Mouse (Mus musculus): ENCODE data around the gene Senp3.
"Not testable (repeated sequence)": the region's sequence is repeated elsewhere in the genome, so short reads cannot be mapped to it uniquely, and the experiment has no call there.

The Senp3 gene

DNA sequence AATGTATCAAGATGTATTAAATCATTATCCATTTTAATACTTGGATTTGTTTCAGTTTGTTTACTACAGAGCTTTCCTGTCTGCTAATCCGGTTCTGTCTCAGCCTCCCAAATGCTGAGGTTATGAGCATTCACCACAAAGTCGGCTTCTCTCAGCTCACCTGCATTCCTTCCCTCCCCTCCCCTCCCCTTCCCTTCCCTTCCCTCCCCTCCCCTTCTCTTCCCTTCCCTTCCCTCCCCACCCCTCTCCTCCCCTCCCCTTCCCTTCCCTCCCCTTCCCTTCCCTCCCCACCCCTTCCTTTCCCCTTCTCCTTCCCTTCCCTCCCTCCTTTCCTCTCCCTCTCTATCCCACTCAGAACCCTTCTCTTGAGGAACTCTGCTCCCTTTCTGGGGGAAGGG lies 22.7 kb upstream of the Senp3 start:
- DNase-seq (ENCODE audit: low spot score in 2 of 2): no peak

DNA sequence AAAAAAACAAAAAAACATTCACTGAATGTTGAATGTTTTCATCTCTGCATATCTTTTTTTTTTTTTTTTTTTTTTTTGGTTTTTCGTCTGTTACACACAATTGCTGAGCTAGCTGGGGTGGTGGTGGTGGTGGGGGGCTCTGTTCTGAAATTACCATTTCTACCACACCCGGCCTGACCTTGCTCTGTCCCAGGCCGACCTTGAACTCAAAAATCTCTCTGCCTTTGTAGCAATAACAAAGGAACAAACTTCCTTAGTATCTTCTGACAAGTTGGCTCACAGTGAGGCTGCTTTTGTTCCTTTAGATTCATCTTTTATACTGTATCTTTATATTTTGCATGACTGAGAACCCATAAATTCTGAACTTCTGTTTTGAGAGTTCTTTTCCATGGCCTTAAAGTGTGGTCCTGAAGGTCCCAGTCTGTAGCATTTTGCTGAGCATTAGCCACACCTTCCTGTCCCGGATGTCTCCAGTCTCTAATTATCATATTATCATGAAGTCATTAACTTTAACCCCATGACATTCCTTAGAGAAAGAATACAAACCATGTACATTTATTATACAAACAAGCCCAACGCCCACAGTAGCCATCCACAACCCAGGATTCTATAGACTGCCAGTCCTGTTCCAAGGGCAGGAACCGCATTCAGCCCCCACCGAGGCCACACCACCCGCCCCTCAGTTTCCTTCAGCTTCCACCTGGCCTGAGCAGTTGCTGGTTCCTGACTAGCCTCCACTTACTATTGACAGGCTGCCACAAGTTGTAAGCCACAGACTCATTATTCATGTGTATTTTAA lies 22.1 kb upstream of the Senp3 start:
- DNase-seq (ENCODE audit: low spot score in 2 of 2): no peak

DNA sequence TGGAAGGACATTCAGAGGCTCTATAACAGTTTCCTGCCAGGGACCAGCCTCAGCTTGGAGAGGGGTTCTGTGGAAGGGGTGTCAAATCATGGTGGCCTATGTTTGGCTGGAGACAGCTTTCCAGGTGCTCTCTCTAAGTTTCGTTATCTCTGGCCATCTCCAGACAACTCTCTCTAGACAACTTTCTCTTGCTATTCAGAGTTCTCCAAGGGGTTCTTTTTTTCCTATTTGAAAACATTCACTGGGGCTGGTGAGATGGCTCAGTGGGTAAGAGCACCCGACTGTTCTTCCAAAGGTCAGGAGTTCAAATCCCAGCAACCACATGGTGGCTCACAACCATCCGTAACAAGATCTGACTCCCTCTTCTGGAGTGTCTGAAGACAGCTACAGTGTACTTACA lies 21.5 kb upstream of the Senp3 start:
- not testable (repeated sequence) for DNase-seq (ENCODE audit: low spot score in 2 of 2)

DNA sequence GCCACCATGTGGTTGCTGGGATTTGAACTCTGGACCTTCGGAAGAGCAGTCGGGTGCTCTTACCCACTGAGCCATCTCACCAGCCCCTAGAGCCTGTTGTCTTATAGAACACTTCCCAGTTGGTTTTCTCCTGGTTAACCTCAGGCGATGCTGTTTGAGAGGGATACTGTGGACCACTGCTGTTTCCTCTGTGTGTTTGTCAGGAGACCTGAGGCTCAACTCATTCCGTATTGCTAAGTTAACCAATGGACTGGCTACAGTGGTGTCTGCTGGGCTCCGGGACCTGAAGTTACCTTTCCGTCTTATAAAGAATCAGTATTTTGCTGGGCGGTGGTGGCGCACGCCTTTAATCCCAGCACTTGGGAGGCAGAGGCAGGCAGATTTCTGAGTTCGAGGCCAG lies 21.0 kb upstream of the Senp3 start:
- not testable (repeated sequence) for DNase-seq (ENCODE audit: low spot score in 2 of 2)

DNA sequence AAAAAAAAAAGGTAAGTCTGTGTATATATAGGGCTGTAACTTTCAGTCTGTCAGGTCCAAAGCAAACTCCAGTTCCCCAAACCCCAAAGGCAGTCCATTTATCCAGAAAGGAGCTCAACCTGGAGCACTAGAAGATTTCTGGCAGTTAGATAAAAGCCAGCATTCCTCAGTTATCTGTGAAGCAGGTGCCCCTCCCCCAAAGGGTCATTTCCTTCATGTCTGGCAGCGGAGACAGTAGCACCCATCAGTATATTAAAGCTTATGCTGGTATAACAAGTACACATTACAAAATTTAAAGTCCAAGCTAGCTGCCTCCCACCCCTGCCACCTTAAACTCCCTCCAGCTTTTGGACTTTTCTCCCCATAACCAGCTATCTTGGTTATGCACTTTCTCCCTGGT lies 17.7 kb upstream of the Senp3 start:
- DNase-seq (ENCODE audit: low spot score in 2 of 2): no peak

DNA sequence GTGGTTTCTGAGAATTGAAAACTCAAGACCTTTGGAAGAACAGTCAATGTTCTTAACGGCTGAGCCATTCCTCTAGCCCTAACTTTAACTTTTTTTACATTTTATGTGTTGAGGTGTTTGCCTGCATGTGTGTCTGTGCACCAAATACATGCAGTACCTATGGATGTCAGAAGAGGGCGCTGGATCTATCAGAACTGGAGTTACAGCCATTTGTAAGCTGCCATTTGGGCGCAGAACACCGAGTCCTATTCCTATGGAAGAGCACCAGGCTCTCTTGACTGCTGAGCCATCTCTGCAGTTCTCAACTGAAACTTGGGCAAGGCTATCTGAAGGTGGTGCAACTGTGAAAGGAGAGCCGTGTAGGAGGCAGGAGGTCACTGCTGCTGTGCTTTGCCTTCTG lies 16.7 kb upstream of the Senp3 start:
- no peak for DNase-seq (ENCODE audit: low spot score in 2 of 2)

DNA sequence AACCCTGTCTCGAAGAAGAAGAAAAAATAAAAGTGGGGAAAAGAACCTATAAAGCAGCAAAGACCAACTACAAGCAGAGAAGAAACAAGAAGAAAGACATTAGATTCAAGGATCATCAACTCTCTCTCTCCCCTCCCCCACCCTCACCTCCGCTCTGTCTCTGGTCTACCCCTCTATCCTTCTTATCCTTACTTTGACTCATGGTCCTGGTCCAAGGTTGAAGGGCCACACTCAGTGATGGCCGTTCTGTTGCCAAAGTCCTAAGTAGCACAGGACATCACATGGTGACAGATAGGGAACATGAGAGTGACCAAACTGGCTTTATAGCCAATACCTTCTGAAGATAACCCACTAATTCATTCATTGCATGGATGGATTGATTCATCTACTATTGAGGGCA lies 15.5 kb upstream of the Senp3 start:
- DNase-seq (ENCODE audit: low spot score in 2 of 2): no peak

DNA sequence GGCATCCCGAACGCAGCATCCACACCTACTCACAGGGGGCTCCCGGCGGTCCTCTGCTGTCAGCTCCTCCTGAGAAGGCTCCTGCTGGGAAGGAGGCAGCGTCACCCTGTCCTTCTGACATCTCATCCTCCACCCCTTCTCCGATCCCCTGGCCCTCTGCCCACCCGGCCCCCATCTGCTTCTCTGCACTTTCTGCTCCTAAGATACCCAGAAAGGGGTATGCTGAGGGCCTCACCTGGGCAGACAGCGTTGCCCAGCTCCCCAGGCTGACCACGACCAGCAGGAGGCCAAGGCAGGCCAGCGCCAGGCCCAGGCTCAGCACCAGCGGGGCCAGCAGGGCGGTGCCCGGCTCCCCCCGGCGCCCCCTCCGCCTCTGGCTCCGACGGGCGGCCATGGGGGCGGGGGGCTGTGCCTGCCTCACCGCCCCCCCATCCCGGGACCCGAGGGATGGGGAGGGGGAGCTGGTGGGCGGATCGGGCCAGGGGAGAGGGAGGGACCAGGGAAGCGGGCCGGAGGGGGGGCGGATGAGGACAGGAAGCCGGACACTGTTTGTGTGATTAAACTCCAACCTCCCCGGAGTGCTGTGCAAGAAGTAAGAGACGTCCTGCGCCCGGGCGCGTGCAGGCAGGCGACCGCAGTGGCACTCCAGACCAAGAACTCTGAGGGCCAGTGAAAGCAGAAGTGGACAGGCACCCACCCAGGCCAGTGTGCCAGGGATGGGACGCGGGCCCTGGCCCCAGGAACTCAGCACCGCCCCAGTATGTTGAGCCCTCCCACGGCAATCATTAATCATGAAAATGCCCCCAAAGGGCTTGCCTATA lies 13.7 kb upstream of the Senp3 start, which contains the start of the genes Tnfsf12 and Tnfsfm13:
Gene Tnfsf12, minus strand, starts transcription at position 489 of the 821 bp plus-strand sequence.
Gene Tnfsfm13, minus strand, starts transcription at position 738 of the 821 bp plus-strand sequence.
- DNase-seq (ENCODE audit: low spot score in 2 of 2): peak; percentile 36 to 63

DNA sequence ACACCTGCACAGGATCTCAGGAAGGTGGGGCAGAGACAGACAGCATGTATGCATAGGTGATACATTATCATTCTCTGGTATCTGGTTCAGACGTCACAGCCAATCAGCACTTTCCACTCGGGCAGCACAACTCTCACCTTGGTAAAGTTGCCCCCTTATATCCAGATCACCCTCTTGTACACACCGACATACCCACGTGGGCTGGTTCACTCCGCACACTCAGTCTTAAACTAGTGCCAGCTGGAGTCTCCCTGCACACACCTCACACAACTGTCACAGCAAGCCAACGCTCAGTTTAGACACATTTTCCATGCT lies 13.1 kb upstream of the Senp3 start:
- DNase-seq (ENCODE audit: low spot score in 2 of 2): peak in 1 of 2 experiments; percentile 65

DNA sequence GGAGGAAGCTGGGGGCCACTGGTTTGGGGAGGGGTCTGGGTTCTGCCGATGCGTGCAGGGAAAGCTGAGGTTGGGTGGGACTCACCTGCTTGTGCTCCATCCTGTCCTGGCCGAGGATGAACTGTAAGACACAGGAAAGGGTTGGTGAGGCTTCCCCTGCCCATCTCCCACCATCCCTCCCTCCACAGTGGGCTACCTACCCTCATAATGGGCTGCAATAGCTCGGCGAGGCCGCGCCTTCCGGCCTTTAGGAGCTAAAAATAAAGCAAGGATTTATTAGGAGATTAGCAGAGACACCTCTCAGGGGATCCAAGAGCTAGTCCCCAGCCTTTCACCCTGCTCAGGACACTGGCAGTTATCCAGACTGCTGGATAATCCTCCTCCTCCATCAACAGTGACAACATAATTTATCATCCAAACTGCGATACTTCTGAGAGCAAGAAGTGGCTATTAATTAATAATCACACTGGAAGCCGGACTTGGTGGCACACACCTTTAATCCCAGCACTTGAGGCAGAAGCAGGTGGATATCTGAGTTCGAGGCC lies 11.6 kb upstream of the Senp3 start:
- no peak for DNase-seq (ENCODE audit: low spot score in 2 of 2)

DNA sequence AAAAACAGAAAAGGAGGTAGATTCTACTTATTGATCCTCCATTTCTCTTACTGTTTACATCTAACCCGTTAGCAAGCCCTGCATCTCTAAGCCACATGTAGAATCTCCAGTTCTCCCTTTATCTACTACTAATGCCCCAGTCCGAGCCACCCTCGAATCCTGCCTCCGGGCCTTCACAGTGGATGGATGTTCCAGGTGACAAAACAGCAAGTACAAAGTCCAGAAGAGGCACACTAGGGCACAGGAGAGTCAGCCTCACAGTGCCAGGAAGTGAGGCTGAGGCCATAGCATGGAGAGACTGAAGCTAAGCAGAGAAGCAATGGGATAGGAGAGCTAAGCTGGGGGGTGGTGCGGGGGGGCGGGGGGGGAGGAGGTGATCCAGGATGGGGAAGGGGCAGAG lies 11.0 kb upstream of the Senp3 start:
- no peak for DNase-seq (ENCODE audit: low spot score in 2 of 2)

DNA sequence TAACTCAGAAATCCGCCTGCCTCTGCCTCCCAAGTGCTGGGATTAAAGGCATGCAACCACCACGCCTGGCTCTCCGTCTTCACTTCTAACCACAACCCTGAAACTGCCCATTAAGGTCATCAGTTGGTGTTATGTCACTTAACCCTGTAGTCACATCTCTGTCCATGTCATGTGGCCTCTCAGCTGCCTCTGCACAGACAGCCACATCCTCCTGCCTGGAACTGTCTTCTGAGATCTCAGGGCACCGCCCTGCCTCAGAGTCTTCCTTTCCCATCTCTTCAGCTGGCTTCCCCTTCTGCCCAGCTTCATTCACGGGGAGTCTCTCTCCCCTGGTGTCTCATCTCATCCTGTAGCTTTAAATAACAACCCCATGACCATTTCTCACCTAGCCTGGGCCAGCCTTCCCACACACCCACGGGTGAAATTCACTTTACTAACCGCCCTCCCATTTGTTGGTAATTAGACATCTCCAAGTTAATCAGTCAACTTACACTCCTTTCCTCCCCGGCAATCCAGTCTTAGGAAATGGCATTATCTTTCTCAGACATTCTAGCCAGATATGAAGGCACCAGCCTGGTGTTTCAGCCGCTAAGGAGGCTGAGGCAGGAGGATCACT lies 10.4 kb upstream of the Senp3 start:
- no peak for DNase-seq (ENCODE audit: low spot score in 2 of 2)

DNA sequence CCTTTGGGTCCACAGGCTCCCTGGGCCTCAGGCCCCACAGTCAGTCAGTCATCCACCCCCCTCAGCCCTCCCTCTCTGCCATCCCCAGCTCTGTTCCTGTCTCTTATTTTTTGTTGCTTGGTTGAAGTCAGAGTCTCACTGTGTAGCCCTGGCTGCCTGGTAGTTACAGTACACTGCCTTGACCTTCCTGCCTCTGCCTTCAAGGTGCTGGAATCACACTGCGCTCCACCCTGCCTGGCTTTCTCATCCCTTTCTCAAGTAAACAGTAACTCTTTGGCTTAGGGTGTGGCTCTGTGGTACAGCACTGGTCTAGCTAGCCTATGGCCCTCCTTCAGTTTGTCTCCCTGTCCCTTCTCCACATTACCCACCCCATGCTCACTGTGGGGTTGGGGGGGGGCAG lies 8.0 kb upstream of the Senp3 start:
- no peak for DNase-seq (ENCODE audit: low spot score in 2 of 2)

DNA sequence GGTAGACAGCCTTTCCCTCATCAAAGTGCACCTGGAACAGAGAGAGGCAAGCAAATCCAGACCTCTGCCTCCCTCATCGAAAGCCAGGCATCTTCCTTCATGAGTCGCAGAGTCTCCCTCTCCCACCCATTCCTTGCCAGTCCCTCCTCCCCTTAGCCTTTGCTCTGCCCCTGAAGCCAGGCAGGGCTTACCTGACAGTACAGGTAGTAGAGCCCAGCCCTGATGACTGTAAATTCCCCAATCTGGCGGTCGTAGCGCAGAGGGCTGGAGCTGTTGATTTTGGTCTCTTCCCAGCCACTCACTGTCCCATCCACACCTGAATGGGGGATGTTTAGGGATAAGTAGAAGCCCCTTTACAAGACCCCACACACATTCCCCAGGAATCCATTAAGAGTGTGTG lies 5.2 kb upstream of the Senp3 start:
- no peak for DNase-seq (ENCODE audit: low spot score in 2 of 2)

DNA sequence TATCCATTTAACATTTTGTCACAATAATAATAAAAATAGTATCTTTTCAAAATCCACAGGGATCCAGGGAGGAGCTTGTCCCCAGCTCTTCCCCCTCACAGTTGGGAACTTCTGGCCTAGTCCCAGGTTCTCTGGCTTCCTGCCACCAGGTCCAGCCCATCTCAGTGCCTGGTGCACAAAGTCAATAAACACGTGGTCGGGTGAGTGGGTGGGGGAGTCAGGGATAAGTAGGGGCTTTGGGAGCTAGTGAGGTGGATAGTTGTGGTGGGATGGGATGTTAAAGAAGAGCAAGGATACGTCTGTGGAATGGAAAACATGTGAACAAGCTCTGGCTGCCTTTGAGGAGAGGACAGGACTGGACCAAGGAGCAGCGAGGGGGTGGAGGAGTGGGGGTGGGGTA lies 4.5 kb upstream of the Senp3 start:
- DNase-seq (ENCODE audit: low spot score in 2 of 2): no peak

DNA sequence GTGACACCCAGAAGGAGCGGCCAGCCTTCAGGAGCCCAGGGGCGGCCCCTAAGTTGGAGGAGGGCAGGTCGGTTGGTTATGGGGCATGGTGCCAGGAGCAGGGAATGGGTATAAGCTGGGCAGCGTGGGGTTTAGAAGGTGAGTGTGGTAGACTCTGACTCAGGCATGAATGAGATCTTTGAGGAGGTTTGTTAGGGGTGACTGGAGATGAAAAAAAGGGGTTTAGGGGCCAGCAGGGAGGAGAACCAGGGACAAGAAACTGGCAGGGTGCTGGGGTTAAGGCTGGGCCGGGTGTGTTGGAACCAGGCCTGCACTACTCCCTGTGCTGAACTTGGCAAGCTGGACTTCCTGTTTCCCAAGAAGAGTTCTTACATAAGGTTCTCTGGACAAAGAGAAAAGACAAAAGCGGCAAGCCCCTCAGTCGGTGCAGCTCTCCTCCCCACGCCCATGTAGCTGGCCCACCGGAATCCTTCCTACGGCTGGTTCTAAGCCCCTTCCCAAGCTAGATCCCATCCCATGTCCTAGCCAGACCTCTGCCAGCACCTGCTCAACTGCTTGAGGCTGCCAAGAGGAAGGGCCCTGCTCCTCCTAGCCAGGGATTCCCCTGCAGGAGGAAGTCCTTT lies 3.8 kb upstream of the Senp3 start, which contains the start of gene Tnfsf13:
Gene Tnfsf13, minus strand, starts transcription at position 259 of the 623 bp plus-strand sequence.
- DNase-seq (ENCODE audit: low spot score in 2 of 2): peak in 1 of 2 experiments; percentile 65

DNA sequence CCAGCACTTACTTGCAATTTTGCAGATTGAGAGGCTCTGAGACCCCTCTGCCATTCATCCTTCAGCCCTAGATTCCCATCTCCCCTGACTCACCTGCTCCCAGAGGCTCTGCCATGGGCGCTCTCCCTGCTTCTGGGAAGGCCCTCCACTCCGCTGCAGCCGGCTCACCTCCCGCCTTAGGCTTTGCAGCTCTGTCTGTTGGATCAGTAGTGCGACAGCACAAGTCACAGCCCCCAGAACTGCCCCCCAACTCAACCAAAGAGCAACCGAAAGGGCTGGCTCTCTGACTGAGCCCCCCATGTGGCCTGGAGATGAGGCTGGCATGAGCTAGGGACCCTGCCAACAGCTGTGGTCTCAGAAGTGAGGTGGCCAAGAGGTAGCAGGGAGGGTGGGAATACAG lies 3.1 kb upstream of the Senp3 start:
- DNase-seq (ENCODE audit: low spot score in 2 of 2): no peak

DNA sequence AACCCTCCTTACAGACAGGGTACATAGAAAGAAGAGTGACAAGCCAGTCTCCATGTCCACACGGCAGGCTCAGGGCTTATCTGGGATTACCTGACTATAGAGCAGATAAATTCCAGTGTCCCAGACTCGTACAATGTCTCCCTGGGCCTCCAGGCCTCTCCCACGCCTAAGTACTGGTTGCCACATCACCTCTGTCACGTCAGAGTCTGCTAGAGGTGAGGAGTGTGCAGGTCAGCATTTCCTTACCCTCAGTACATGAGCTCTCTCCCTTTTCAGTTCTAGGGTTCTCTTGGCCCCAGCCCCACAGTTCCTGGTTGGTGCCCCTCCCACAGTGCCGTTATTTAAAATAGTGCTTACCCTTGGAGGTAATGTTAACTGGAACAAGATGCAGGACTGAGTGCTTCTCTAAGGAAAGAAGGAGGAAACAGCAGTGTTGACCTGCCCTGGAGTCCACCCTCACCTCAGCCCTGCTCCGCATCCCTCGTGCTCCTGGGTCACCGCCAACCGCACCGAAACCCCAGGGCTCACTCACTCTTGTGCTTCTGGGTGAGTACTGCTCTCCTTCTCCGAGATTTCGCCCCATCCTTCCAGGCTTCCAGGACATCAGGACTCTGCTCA lies 2.4 kb upstream of the Senp3 start:
- DNase-seq (ENCODE audit: low spot score in 2 of 2): no peak

DNA sequence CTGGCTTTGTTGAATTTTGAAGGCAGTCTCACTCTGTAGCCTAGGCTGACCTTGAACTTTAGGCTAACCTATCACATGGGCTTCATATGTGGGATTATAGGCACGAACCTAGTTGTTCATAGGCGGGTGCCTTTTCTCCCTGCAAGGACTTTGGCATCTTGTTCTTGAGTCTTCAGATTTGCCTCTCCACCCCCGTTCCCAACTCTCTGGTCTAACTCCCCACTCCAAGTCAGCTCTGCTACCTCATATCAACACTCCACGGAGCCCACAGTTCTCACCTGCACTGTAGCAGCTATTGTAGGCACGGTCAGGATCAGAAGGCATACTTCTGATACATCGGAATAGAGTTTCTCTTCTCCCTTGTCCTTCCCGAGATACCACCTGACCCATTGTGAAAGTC lies 1.7 kb upstream of the Senp3 start:
- no peak for DNase-seq (ENCODE audit: low spot score in 2 of 2)

DNA sequence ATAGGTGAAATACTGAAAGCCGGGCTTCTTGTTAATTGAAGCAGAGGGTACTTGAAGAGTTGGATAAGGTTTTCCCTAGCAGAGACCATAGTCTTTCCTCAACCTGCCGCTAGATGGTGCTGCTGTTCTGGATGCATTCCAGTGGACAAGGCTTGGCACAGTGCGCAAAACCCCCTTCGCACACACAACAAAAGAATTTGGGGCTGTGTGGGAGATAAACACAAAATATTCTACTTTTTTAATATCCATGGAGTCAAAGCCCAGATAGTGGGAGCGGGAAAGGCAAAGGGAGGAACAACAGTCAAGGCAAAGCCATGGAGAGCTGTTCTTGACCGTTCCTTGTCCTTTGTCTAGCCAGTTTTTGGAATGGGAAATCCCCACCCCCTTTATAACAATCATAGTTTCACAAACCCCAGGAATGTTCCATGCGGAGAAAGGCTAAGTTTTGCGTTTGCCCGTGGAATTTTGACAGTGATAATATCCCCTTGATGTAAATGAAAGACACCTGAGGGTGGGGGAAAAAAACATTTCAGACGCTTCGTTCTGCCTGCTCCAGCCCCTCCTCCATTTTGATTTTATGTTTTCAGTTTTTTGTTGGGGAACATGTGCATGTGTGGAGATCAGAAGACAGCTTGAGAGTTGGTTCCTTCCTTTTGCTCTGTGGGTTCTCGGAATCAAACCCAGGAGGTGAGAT lies 1.1 kb upstream of the Senp3 start:
- DNase-seq (ENCODE audit: low spot score in 2 of 2): peak; percentile 94 to 96
